Mouse (Mus musculus) liver, adult (tissue): ENCODE measurements around the gene Th.

Experiments
- GATA4 ChIP-seq: IDR thresholded peaks from 2 replicates; pipeline ENCODE4 v1.6.1; 2014; ENCODE audit warnings: mild to moderate bottlenecking, low read length; ENCODE audit not compliant: insufficient replicate concordance

The Th gene

GRCm38 (mm10) chr7:142931028-142931427 lies at the start of gene Th:
Th (minus strand) TSS chr7:142931128.
- TF ChIP-seq GATA4: no peak

DNA sequence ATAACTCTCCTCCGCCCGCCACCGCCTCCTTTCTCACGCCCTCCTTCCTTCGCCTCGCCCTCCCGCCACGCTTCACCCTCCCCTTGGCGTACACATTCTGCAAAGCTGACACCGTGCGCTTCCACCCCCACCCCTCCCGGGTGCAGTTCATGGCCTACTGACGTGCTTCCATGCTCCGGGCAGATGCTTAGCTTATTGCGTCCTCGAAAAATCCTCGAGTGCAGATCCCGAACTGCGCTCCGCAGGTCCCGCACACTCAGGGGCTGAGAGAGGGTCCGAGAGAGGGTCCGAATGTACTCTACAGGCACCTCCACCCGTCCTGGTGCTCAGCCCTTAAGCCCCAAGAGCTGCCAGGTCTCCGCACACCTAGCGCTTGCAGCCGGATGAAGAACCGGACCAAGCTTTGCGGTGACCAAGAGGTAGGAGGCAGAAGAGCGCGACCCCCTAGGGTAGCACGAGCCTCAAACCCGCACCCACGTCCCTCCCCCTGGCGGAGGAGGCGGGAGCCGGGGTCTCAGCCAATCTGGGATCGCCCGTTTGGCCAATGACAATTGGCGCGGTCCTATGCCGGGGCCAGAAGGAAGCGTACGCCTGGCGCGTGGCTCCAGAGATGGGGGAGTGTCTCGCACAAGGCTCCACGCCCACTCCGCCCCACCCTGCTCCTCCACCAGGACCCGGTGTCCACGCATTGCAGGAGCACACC lies 38.0 kb upstream of the Th start, which contains the start of gene Ascl2:
Gene Ascl2, minus strand, starts transcription at position 456 of the 703 bp plus-strand sequence.
- no peak for TF ChIP-seq GATA4

DNA sequence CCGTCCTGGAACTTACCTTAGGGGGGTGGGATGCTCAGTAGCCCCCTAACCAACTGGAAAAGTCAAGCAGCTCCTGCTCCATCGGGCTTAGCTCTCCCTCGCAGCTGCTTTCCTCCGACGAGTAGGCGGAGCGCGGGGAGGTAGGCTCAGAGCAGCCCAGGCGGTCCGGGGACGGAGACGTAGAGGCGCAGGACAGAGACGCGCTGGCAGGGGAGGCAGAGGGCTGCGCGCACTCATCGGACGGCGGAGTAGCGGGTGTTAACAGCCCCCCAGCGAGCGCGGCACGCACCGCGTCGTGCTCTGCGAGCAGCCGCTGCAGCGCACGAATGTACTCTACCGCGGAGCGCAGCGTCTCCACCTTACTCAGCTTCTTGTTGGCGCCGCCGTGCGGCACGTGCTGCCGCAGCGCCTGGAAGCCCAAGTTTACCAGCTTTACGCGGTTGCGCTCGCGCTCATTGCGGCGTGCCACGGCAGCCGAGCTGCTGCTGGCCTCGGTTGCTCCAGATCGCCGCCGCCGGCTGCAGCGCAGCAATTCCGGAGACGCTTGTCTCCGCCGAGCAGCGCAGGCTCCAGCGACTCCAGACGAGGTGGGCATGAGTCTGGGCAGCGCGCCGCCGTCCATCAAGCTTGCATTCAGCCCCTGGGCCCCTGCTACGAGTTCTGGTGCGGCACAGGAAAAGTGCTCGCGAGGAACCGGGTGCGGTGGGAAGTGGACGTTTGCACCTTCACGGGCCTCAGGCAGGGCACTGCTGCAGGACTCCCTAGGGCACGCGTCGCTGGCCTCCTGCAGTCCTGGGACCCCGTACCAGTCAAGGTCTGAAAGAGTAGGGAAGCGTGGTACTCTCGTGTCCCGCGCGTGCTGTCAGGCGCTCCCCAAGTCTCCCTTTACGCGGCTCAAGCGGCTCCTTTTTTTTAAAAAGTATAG lies 37.2 kb upstream of the Th start:
- TF ChIP-seq GATA4: no peak

- no peak for TF ChIP-seq GATA4
These were observed 36.5 kb upstream of the Th start for GRCm38 (mm10) chr7:142967414-142967883.

GRCm38 (mm10) chr7:142959752-142960151 lies 28.8 kb upstream of the Th start:
- no peak for TF ChIP-seq GATA4

GRCm38 (mm10) chr7:142958817-142959216 lies 27.9 kb upstream of the Th start:
- TF ChIP-seq GATA4: no peak

DNA sequence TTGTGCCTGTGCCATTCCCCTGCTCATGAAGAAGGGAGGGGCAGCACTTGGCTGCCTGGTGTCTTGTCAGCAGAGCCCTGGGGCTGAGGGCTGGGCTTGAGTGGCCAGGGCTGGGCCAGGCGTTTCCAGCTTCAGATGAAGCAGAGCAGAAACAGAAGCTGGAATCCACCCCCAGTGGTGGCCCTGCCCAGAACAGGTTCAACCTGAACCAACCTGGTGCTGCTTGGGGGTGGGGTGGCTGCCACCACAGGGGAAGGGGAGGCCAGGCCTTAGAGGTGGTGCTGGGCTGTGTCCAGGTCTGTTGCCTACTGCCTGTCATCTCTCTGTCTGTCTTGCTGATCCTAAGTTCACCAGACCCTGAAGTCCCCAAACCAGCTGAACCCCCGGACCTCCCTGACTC lies 25.1 kb upstream of the Th start:
- TF ChIP-seq GATA4: no peak

DNA sequence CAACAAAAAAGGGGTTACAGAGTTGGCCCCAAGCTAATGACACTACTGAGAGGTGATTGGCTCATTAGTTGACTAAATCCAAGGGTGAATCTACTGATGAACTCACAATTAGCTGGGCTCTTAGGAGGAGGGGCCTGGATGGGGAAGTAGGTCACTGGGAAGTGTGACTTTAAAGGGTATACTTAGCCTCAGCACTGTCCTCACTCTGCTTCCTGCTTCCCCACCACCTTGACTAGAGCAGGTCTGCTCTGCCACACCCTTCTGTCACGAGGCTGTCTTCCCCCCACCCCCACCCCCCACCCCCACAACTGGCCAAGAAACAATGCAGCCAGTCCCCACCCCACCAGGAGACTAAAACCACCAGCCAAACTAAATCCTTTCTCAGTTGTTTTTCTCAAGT lies 18.6 kb upstream of the Th start:
- TF ChIP-seq GATA4: no peak

- TF ChIP-seq GATA4: no peak
These were observed 6.7 kb upstream of the Th start for GRCm38 (mm10) chr7:142937631-142938030.

- TF ChIP-seq GATA4: no peak
These were observed 4.8 kb upstream of the Th start for GRCm38 (mm10) chr7:142935708-142936107.

DNA sequence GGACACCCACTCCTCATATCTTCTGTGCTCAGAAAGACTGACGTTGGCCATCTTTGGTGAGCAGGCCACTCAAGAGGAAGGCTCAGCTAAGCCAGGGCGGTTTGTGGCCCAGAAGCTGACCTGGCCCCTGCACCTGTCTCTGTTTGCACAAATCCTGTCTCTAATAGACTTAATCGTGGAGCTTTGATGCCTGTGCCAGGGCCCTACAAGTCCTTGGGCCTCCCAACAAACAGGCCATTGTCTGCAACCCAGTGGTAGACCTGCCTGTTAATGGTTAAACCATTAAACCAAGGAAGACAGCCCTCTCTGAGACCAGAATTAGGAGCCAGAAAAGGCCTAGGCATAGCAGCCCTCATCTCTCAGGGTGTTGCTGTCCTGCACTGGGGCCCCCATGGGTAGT lies 1.5 kb upstream of the Th start:
- no peak for TF ChIP-seq GATA4

- TF ChIP-seq GATA4: no peak
These were observed 1.4 kb downstream of the Th start for GRCm38 (mm10) chr7:142929516-142929915.

DNA sequence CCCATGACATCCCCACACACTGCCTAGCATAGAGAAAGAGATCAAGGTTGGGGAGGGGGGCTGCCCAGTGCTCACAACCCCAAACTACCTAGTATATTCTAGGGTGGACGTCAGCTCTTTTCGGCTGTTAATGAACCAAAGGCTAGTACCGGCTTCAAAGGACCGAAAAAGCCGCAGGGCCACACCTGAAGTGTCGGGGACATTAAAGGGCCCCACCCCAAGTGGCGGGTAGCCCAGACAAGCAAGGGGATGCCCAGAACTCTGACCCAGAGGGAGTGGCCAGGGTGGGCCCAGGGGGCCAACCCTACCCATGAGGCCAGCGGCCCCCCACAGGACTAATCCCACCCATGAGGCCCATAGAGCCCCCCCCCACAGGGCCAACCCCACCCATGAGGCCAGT lies 3.6 kb downstream of the Th start:
- no peak for TF ChIP-seq GATA4

DNA sequence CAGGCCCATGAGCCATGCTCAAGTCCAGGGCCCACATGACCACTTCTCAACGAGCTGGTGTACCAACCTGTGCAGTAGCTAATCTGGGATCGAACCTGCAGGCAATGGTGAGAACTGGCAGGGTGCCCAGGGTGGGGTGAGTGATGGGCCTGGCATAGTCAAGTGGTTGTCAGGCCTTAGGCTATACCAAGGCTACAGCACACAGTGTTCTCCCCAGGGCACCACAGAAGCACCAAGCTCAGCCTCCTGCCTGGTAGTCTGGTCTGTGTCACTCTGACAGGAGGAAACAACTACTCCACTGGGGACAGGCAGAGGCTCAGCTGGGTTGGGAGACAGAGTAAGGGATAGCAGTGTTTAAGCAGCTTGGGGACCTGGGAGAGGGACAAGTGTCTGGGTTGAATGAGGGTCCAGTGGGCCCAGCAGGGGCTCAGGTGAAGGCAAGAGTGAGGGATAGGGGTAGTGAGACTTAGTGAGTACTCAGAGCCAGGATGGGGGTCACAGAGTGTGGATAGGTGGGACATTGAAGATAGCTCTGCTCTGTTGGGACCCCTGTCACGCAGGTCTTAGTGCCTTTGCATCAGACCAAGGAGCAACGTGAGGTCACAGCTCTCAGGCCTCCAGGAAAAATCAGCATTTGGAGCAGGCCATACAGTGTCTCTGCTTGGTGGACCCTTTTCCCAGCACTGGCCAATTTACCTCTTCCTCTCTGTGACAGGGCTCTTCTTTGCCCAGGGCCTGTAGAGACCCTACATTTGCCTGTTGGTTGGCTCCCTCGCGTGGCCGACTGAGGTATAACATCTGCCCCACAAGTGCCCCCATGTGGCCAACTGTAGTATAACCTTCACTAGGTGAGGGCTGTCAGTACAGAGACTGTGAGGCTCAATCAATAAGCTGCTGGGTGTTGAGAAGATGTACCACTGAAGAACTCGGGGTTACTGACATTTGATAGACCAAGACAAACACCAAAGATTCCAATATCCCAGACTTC lies 12.0 kb downstream of the Th start:
- no peak for TF ChIP-seq GATA4

GRCm38 (mm10) chr7:142917659-142918058 lies 13.3 kb downstream of the Th start:
- no peak for TF ChIP-seq GATA4
